Mouse (Mus musculus): ENCODE results near the gene Fggy.

The Fggy gene

DNA sequence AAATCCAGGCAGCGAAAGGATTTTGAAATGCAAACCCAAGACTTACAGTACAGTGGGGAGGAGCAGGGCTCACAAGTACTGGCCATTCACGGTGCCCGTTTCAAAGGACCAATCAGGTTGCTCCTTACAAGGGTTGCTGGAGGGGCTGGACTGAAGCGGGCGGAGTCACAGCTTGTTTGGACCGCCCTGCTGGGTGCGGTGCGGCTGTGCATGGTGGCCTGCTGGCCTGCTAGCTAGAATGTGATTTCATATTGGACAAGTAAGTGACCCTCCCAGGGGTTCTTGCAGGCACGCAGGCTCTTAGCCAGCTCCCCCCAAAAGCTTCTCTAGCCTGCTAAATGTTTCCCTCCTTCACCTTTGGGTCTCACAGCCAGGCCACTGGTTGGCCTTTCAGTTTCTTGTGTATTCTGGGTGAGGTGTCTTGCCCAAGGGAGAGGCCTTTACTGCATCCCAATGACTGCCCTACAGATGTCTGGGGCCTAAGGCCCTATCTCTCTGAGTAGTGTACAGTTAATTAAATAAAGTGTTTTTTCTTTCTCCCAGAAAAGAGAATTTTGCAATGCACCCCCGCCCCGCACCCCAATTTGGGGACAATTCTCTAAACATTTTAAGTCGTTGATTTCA lies at the start of gene Fggy:
TSS of gene Fggy (plus strand) at position 175 of the 624 bp plus-strand sequence.
- DNase-seq (ENCODE audit: low spot score), result peak; percentile 79

DNA sequence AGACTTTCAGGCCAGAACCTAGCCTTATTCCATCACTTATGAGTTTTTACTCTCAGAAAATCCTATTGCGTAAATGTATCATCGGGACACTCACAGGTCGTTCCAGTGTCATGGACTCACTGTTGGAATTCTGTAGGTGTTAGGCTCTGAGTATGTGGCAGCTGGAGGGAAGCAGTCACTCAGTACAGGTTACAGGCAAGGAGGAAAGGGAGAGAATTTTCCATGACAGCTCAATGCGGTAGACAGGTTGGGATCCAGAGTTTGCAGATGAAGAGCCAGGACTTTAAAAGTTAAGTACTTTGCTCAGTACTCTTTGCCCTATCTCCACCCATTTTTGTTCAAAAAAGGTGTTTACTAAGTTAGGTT lies 49.4 kb upstream of the Fggy start:
- no peak for DNase-seq (ENCODE audit: low spot score)

- DNase-seq (ENCODE audit: low spot score), result no peak
These were observed 38.9 kb upstream of the Fggy start for GRCm38 (mm10) chr4:95518382-95518781.

- no peak for DNase-seq (ENCODE audit: low spot score)
These were observed 37.2 kb upstream of the Fggy start for GRCm38 (mm10) chr4:95519975-95520642.

- no peak for DNase-seq (ENCODE audit: low spot score)
These were observed 36.7 kb upstream of the Fggy start for GRCm38 (mm10) chr4:95520643-95521032.

GRCm38 (mm10) chr4:95526588-95526987 lies 30.7 kb upstream of the Fggy start:
- DNase-seq (ENCODE audit: low spot score), result no peak

DNA sequence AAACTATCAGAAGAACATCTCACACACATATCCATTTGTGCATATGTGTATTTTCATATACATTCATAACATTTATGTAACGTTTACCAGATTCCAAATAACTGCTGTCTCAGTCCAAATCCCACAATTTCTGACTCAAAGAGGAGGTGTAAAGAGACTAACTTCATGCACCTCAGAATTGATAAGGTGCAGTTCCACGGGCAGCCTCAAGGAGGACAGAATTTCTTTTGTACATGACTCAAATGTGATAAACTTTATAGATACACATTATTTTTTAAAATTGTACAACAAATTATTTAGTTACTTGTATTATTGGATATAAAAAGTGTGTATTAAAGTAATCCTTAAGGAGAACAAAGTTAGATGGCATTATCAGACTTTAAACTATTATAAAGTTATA lies 26.6 kb upstream of the Fggy start:
- no peak for DNase-seq (ENCODE audit: low spot score)

GRCm38 (mm10) chr4:95533946-95534345 lies 23.4 kb upstream of the Fggy start:
- DNase-seq (ENCODE audit: low spot score), result no peak

- no peak for DNase-seq (ENCODE audit: low spot score)
These were observed 15.8 kb upstream of the Fggy start for GRCm38 (mm10) chr4:95541382-95542038.

- no peak for DNase-seq (ENCODE audit: low spot score)
These were observed 15.1 kb upstream of the Fggy start for GRCm38 (mm10) chr4:95542039-95542790.

GRCm38 (mm10) chr4:95543529-95543928 lies 13.8 kb upstream of the Fggy start:
- DNase-seq (ENCODE audit: low spot score), result no peak

DNA sequence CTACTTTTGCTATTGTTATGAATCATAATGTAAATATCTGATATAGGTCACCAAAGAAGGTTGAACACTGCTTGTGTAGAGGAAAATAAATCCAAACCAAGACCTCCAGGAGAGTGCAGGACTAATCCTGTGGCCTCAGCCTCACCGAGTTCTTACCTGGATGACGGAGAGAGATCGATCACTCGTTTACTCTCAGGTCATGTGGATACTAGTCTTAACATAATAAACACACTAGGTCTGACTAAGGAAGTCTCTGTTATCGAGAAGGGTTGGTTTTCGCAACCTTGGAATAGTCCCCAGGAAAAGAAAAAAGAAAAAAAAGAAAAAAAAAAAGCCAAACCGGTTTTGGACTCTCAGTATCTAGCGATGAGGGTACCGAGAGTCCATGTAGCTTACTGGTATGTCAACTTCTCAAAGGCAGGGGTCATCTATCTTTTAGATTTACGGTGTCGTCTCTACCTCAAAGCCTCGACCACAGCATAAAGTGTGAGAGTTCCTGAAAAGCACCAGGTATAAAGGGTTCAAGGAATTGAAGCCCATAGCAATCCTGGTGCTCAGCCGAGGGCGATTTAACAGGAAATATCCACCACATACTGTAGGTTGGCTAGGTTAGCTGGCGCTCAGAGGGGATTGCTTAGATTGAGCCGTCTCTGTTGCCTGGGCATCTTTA lies 509 bp upstream of the Fggy start:
- no peak for DNase-seq (ENCODE audit: low spot score)

- DNase-seq (ENCODE audit: low spot score), result no peak
These were observed 1.1 kb downstream of the Fggy start for GRCm38 (mm10) chr4:95558271-95558888.

DNA sequence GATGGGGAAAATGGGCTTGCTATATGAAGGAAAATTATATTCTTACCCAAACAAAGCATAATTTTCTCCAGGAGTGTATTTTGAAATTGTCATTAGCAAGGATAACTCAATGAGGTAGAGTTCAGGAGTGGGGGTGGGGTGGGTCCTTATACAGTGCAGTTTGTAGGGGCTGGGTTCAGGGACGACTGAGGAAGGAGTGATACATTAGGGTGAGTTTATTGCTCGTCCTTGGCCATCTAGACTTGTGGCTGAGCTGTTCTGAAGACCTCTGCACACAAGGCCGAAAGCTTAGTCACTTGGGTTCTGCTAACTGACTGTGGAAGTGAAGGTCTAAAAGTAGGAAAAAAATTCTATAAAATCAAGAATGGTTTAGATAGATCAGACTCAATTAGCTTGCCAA lies 14.3 kb downstream of the Fggy start:
- no peak for DNase-seq (ENCODE audit: low spot score)

DNA sequence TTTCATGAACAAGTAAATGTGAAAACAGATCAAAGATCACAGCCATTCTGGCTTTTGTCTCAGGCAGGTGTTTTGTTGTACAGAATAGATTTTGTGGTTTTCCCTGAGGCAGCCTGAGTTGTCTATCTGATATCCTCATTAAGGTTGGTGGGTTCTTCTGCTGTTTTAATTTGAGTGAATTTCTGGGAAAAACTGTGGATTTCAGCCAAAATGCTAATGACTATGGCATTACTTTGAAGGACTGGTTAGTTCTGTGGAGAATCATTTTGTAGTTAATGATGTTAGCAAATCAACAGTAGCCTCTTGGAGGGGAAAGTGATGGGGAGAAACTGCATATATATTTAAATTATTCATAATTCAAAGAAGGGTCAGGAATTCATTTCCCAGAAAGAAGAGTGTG lies 16.4 kb downstream of the Fggy start:
- DNase-seq (ENCODE audit: low spot score), result no peak

GRCm38 (mm10) chr4:95575411-95575911 lies 18.2 kb downstream of the Fggy start:
- DNase-seq (ENCODE audit: low spot score), result no peak

DNA sequence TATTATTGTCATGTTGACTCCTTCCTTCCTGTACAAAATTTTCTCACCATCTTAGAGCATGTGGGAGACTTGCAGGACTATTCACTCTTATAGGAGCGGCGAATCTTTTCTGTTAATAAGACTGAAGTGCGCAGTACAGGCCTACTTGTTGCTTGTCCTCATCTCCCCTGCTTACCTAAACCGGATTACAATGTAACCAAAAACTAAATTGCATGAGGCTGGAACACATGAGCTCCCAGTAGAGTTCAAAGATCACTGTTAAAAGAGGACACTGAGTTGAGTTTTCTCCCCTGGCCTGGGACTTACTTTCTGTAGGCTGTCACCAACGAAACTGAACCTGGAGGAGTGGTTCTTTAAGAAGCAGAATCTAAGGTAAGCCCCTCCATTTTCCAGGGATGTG lies 21.9 kb downstream of the Fggy start:
- DNase-seq (ENCODE audit: low spot score), result no peak

DNA sequence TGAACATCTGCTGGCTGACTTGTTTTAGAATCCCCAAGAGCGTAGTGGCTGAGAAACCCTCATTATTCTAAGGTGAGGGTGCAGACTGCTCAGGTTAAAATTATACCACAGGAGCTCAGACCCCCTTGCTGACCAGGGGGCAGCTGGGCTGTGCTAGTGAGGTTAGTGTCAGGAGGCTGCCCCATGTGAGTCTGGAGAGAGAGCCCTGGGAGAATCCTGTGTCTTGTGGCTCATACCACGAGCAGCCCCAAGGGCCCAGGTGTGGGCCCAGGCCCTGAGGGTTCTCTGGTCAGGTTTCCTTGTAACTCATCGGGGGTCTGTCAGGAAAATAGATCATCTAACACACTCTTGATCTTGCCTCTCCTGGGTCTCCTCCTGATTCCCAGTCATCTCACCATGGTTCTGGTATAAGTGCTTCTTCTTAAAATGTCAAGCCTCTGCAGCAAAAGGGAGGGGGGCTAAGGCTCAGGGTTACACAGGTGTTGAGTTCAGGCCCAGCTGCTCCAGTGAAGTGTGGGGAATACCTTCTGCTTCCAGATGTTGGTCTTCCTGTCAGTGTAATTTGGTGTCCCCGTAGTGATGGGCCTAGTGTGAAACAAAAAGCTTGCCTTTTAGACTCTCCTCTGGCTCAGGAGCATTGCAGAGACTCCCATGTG lies 26.9 kb downstream of the Fggy start:
- no peak for DNase-seq (ENCODE audit: low spot score)

- no peak for DNase-seq (ENCODE audit: low spot score)
These were observed 29.1 kb downstream of the Fggy start for GRCm38 (mm10) chr4:95586274-95587001.

- no peak for DNase-seq (ENCODE audit: low spot score)
These were observed 31.5 kb downstream of the Fggy start for GRCm38 (mm10) chr4:95588722-95589283.

Data from spleen, adult 12 weeks (tissue).